Comparison of ENCODE assay signal across 27 mouse cellular contexts in genomic region chr5:58108665-58109364, GRCm38 (mm10).
"Had no signal": no experiment of that assay in that cellular context is flagged by ENCODE, and none has a peak within 500 bp of the region (broad histone marks: within the 10 kb centered on the region; RNA-seq: fewer than 3 reads in every experiment).

No protein-coding gene starts in this region.

- H3K27me3 ChIP-seq: heart, embryonic 13.5 days; heart, embryonic 15.5 days; hindbrain, embryonic 13.5 days; hindbrain, embryonic 15.5 days; limb, embryonic 12.5 days; liver, embryonic 13.5 days; liver, embryonic 15.5 days had no signal

- ATAC-seq: hindbrain, postnatal 0 days; intestine, embryonic 16.5 days; liver, postnatal 0 days had no signal

- H3K4me2 ChIP-seq: heart, embryonic 11.5 days; heart, embryonic 13.5 days; heart, embryonic 15.5 days; hindbrain, embryonic 13.5 days; hindbrain, embryonic 15.5 days; limb, embryonic 12.5 days; liver, embryonic 11.5 days; liver, embryonic 13.5 days; liver, embryonic 15.5 days had no signal

- H3K4me1 ChIP-seq: hindbrain, embryonic 13.5 days; hindbrain, embryonic 15.5 days; limb, embryonic 10.5 days; limb, embryonic 12.5 days; liver, embryonic 13.5 days; liver, embryonic 15.5 days had no signal

- DNase-seq: gastrocnemius, postnatal 14 days; gastrocnemius, postnatal 36 days; heart, adult 11 months; heart, adult 2 months; heart, postnatal 14 days; heart, postnatal 36 days; kidney, adult 18-20 months; kidney, adult 8-10 months; kidney, postnatal 10 days; kidney, postnatal 25 days; kidney, postnatal 4 days; liver; liver, embryonic 13.5 days; liver, postnatal 0 days had no signal

- H3K36me3 ChIP-seq: heart, embryonic 13.5 days; heart, embryonic 15.5 days; hindbrain, embryonic 13.5 days; hindbrain, embryonic 15.5 days; limb, embryonic 10.5 days; limb, embryonic 12.5 days; liver, embryonic 13.5 days; liver, embryonic 15.5 days had no signal

- H3K9me3 ChIP-seq: heart, embryonic 13.5 days; heart, embryonic 15.5 days; hindbrain, embryonic 13.5 days; hindbrain, embryonic 15.5 days; limb, embryonic 10.5 days; limb, embryonic 12.5 days; liver, embryonic 13.5 days; liver, embryonic 15.5 days had no signal

- H3K4me3 ChIP-seq: heart, adult 2 months; heart, embryonic 13.5 days; heart, embryonic 15.5 days; hindbrain, embryonic 13.5 days; hindbrain, embryonic 15.5 days; layer of hippocampus, adult 2 months; left cerebral cortex, adult 2 months; limb, embryonic 10.5 days; limb, embryonic 12.5 days; liver, embryonic 13.5 days; liver, embryonic 15.5 days had no signal

- H3K27ac ChIP-seq: heart, adult 2 months; heart, embryonic 13.5 days; heart, embryonic 15.5 days; hindbrain, embryonic 13.5 days; hindbrain, embryonic 15.5 days; hindbrain, postnatal 0 days; layer of hippocampus, adult 2 months; left cerebral cortex, adult 2 months; limb, embryonic 10.5 days; limb, embryonic 12.5 days; liver, embryonic 13.5 days; liver, embryonic 15.5 days had no signal

- H3K9ac ChIP-seq: heart, embryonic 13.5 days; heart, embryonic 15.5 days; hindbrain, embryonic 13.5 days; hindbrain, embryonic 15.5 days; limb, embryonic 12.5 days; liver, embryonic 13.5 days; liver, embryonic 15.5 days; liver, postnatal 0 days had no signal
